Comparison of ENCODE assay signal across 8 mouse cellular contexts in the genomic region with DNA sequence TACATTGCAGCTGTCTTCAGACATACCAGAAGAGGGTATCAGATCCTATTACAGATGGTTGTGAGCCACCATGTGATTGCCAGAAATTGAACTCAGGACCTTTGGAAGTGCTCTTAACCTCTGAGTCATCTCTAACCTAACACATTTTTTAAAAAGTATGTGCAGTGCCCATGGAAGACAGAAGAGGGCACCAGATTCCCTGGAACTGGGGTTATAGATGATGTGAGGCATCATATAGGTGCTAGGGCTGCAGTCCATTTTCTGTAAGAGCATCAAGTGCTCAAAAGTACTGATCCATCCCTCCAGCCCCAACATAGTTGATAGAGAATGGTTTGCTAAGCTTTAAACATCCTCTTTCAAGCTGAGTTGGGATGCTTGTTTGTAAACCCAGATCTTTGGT. TPM values are rescaled to one million over a fixed set of nuclear protein-coding genes. Genes with fewer than 3 reads are reported as not detected.
DNase-seq lines count a peak whose midpoint lies in the region; ATAC-seq and TF ChIP-seq lines count a peak whose summit lies in the region.
"Had no signal": no experiment of that assay in that cellular context is flagged by ENCODE, and none has a peak within 500 bp of the region (broad histone marks: within the 10 kb centered on the region; RNA-seq: fewer than 3 reads in every experiment).

No protein-coding gene starts in this region.

- no peak for ATAC-seq in liver, embryonic 11.5 days (replicated peaks; ENCODE audit: low FRiP score)
- no peak for ATAC-seq in Patski
- ATAC-seq in liver, embryonic 13.5 days (ENCODE audit: low read depth) = no peak

- POLR2A ChIA-PET in Patski (lab: Charles Lee) = no interaction called here

- H3K4me1 ChIP-seq in liver, embryonic 11.5 days (replicated peaks; ENCODE audit: control insufficient read depth, insufficient read depth, low read length) = no peaks in the 10 kb centered on the region; the same call in 1 of the 2 replicates
- H3K4me1 ChIP-seq in liver, embryonic 13.5 days (replicated peaks) = peaks cover 26% of the 10 kb centered on the region
- H3K4me1 ChIP-seq: heart, embryonic 15.5 days had no signal

- H3K4me3 ChIP-seq in liver, embryonic 11.5 days (ENCODE audit: low read depth, low read length) = no peak overlapping the region
- no peak overlapping the region for H3K4me3 ChIP-seq in liver, embryonic 13.5 days (replicated peaks)
- H3K4me3 ChIP-seq: heart, embryonic 15.5 days had no signal

- in situ Hi-C loops in Patski (cut with MboI; ENCODE audit: low pct_unique_long_range_greater_than_20kb) = loop anchor here (10.0 kb wide), 2 partner anchors 190 to 340 kb away; a partner anchor contains a TSS

- no peak overlapping the region for H3K4me2 ChIP-seq in liver, embryonic 11.5 days
- no peak overlapping the region for H3K4me2 ChIP-seq in liver, embryonic 13.5 days
- H3K4me2 ChIP-seq: heart, embryonic 15.5 days had no signal

- H3K27ac ChIP-seq in liver, embryonic 11.5 days (ENCODE audit: low read depth, low read length) = no peak overlapping the region
- H3K27ac ChIP-seq in liver, embryonic 13.5 days = no peak overlapping the region
- H3K27ac ChIP-seq: heart, embryonic 15.5 days had no signal

- CTCF ChIA-PET in Patski (lab: Charles Lee) = interaction anchor here (1.2 to 1.3 kb wide), 2 partner anchors 14 to 52 kb away, joined by 3 read pairs; no protein-coding TSS in a partner anchor

- no peak overlapping the region for H3K9ac ChIP-seq in liver, embryonic 11.5 days (ENCODE audit: low read depth, low read length)
- no peak overlapping the region for H3K9ac ChIP-seq in liver, embryonic 13.5 days
- H3K9ac ChIP-seq: heart, embryonic 15.5 days had no signal

- TF ChIP-seq CTCF in Patski (IDR thresholded peaks at IDR 0.05) = peak; percentile 76

- no peaks in the 10 kb centered on the region for H3K9me3 ChIP-seq in liver, embryonic 11.5 days (ENCODE audit: control insufficient read depth, low read length)
- no peaks in the 10 kb centered on the region for H3K9me3 ChIP-seq in liver, embryonic 13.5 days (replicated peaks)
- H3K9me3 ChIP-seq: heart, embryonic 15.5 days had no signal

- no peaks in the 10 kb centered on the region for H3K27me3 ChIP-seq in liver, embryonic 11.5 days (replicated peaks; ENCODE audit: control insufficient read depth, insufficient read depth, low read length)
- no peaks in the 10 kb centered on the region for H3K27me3 ChIP-seq in Patski
- no peaks in the 10 kb centered on the region for H3K27me3 ChIP-seq in liver, embryonic 13.5 days
- H3K27me3 ChIP-seq: heart, embryonic 15.5 days had no signal

- DNase-seq in liver = peak; percentile 57
- DNase-seq in liver, embryonic 11.5 days (ENCODE audit: low spot score) = no peak
- no peak for DNase-seq in Patski (ENCODE audit: low read depth, low spot score)
- DNase-seq in embryo, embryonic 11.5 days (ENCODE audit: low read depth, low spot score) = peak; percentile 37
- DNase-seq in liver, embryonic 13.5 days = peak; percentile 53
- DNase-seq in spleen, postnatal 4 days (ENCODE audit: low spot score in 2 of 2) = peak; percentile 44 to 70
- no peak for DNase-seq in right cerebral cortex, postnatal 4 days

- H3K36me3 ChIP-seq in liver, embryonic 11.5 days (ENCODE audit: control insufficient read depth, insufficient read depth, low read length) = no peaks in the 10 kb centered on the region
- H3K36me3 ChIP-seq in liver, embryonic 13.5 days = no peaks in the 10 kb centered on the region
- H3K36me3 ChIP-seq: heart, embryonic 15.5 days had no signal

RNA-seq across cellular contexts. Expression of a gene that starts 3.0 kb away (rescaled TPM):
- polyA plus RNA-seq in liver, embryonic 11.5 days (2014; fragmentation: Nextera tagmentation; extraction: Ambion mirVana) = 9.1 and 12.2 TPM in 2 replicates
- polyA plus RNA-seq in Patski (2021) = 13.7 TPM
- polyA plus RNA-seq in liver, embryonic 13.5 days (2015; fragmentation: Nextera tagmentation; extraction: Ambion mirVana) = 5.7 and 6.8 TPM in 2 replicates

RNA-seq across cellular contexts. Expression of a gene that starts 4.0 kb away (rescaled TPM):
- polyA plus RNA-seq in liver, embryonic 11.5 days (2014; fragmentation: Nextera tagmentation; extraction: Ambion mirVana) = 59.8 and 61.6 TPM in 2 replicates
- polyA plus RNA-seq in Patski (2021) = 18.7 TPM
- 33.4 and 44.5 TPM in 2 replicates for polyA plus RNA-seq in liver, embryonic 13.5 days (2015; fragmentation: Nextera tagmentation; extraction: Ambion mirVana)

RNA-seq across cellular contexts. Expression of a gene that starts 31.7 kb away (rescaled TPM):
- 8.1 and 9.0 TPM in 2 replicates for polyA plus RNA-seq in liver, embryonic 11.5 days (2014; fragmentation: Nextera tagmentation; extraction: Ambion mirVana)
- 9.4 TPM for polyA plus RNA-seq in Patski (2021)
- polyA plus RNA-seq in liver, embryonic 13.5 days (2015; fragmentation: Nextera tagmentation; extraction: Ambion mirVana) = 3.0 and 3.6 TPM in 2 replicates

RNA-seq across cellular contexts. Expression of a gene that starts 57.1 kb away (rescaled TPM):
- 4.1 and 4.3 TPM in 2 replicates for polyA plus RNA-seq in liver, embryonic 11.5 days (2014; fragmentation: Nextera tagmentation; extraction: Ambion mirVana)
- polyA plus RNA-seq in Patski (2021) = 1.2 TPM
- polyA plus RNA-seq in liver, embryonic 13.5 days (2015; fragmentation: Nextera tagmentation; extraction: Ambion mirVana) = 2.6 and 3.0 TPM in 2 replicates

Comparison
In these comparisons a context has a peak if more than half of its experiments do, and no peak if none do; other contexts are left out.
1. DNase-seq: peak in liver (single experiment), embryo, embryonic 11.5 days (single experiment), liver, embryonic 13.5 days (single experiment) and spleen, postnatal 4 days (2 of 2); none in liver, embryonic 11.5 days (single experiment), Patski (single experiment) and right cerebral cortex, postnatal 4 days (single experiment).